Mouse (Mus musculus) limb, embryonic 10.5 days (tissue): ENCODE measurements around the gene Ankrd6. TPM values are rescaled to one million over a fixed set of nuclear protein-coding genes. Genes with fewer than 3 reads are reported as not detected.
A peak's percentile ranks its signal among the peaks of the same experiment; 100 is the strongest.

Experiments used
- DNase-seq: peaks from one replicate; pipeline ENCODE4 v3.0.0-alpha.2; 2017; ENCODE audit warnings: low spot score
- H3K27ac ChIP-seq: fragments of 300-500 bp; sonication (generic); 2 replicates; pipeline ENCODE4 v1.5.1; 2016; ENCODE audit warnings: mild to moderate bottlenecking
- H3K27me3 ChIP-seq: fragments of 300-500 bp; sonication (generic); 2 replicates; pipeline ENCODE4 v1.6.1; 2016; ENCODE audit warnings: low read depth, mild to moderate bottlenecking; ENCODE audit not compliant: poor library complexity, severe bottlenecking
- H3K36me3 ChIP-seq: fragments of 300-500 bp; sonication (generic); 2 replicates; pipeline ENCODE4 v1.6.1; 2016; ENCODE audit warnings: mild to moderate bottlenecking, moderate library complexity
- H3K4me1 ChIP-seq: fragments of 300-500 bp; sonication (generic); 2 replicates; pipeline ENCODE4 v1.6.1; 2016
- H3K4me3 ChIP-seq: fragments of 300-500 bp; sonication (generic); 2 replicates; pipeline ENCODE4 v1.5.1; 2016; ENCODE audit warnings: mild to moderate bottlenecking, moderate library complexity
- H3K9me3 ChIP-seq: fragments of 300-500 bp; sonication (generic); replicated peaks from 2 replicates; pipeline ENCODE4 v1.6.1; 2016; ENCODE audit warnings: mild to moderate bottlenecking
- WGBS: fragments of 180-500 bp; shearing (Covaris S2); methylation state at CpG from one replicate; pipeline ENCODE4 v1.1.7; 2016; 5-methylcytosine and 5-hydroxymethylcytosine counted together
- polyA plus RNA-seq: library from polyadenylated mRNA; unstranded; fragments of >200 nt; fragmentation: Nextera tagmentation; extraction: Ambion mirVana; gene quantifications from 2 replicates; pipeline ENCODE4 v1.2.1, GENCODE M21; 2016

Gene Ankrd6
- 8.4 and 9.6 TPM in 2 replicates for polyA plus RNA-seq

DNA sequence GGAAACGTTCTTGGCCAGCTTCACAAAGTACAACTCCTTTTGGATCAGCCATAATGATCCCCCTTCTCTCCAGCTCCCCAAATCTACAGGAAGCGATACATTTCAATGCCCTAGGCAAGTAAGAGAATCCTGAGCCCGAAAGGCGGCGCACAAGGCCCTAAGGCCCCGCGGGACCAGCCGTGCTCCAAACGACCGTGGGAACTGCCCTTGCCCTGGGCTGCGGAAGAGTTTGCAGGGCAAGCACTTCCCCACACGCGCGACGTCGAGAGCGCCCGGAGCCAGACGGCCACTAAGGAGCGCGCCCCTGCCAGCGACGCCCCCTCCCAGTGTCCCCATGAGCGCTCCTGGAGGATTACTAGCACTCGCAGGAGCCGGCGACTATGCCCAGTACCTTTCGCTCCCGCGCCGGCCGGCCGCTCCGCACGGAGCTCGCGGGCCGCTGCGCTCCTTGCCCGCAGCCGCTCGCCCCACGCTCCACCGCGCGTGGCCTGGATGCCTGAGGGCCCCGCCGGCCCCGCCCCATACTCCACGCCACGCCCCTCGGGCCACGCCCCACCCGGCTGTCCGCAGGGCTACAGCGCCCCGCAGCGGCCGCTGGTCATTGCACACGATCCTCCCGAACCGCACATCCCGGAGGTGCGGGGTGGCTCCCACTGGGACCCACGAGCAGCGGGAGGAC is at the start of gene Ankrd6:
Gene Ankrd6, minus strand, starts transcription at position 486 of the 679 bp plus-strand sequence.
- Histone ChIP-seq H3K4me1 (peaks cover 34% of the 10 kb centered on the region), H3K9me3 (no peaks in the 10 kb centered on the region), H3K27me3 (peaks cover 28% of the 10 kb centered on the region), H3K36me3 (no peaks in the 10 kb centered on the region), H3K27ac (peak within 1 kb of the TSS; percentile 86), H3K4me3 (peak within 1 kb of the TSS; percentile 84)
- DNase-seq: peak; percentile 95
- under 1% methylated on average over 65 of the region's 66 CpGs for WGBS

DNA sequence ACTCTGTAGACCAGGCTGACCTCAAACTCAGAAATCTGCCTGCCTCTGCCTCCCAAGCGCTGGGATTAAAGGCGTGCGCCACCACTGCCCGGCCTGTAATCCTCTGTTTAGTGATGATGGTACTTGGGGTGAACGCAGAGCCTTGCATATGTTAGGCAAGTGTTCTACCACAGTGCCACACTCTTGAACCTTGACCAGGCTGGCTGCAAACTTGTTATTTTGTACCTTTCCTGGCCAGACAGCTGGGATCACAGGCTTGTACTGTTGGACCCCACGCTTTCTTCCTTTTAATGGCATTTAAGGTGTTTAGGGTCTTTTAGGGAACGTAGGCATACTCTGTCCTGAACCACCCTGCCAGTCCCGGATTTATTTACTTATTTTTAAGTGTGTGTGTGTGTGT is 48.4 kb upstream of the Ankrd6 start:
- H3K36me3 ChIP-seq: 0 out of 2 replicates have a peak, but pooled peaks cover 2% of the 10 kb centered on the region
- H3K4me3 ChIP-seq: no peak overlapping the region
- H3K9me3 ChIP-seq: no peaks in the 10 kb centered on the region
- no peaks in the 10 kb centered on the region for H3K4me1 ChIP-seq
- no peak for DNase-seq
- 95% methylated on average over 8 of the region's 8 CpGs for WGBS
- no peak overlapping the region for H3K27ac ChIP-seq
- no peaks in the 10 kb centered on the region for H3K27me3 ChIP-seq

DNA sequence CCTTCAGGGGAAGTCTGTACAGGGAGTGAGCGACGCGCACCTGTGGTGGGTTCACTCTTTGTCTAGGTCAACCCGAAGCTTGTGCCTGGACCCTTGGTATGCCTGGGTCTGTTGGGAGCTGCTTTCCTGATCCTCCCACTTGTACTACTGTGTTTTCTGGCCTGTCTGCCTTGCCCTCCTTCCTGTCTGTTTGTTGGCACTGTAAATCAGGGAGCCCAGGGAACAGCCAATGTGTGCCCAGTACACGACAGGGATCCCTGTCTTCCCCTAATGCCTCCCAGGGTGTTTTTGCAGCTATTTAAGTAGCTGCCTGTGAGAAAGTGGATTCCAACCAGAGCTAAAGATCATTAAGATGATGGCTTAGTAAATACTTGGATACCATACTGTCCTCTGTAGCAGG is 46.9 kb upstream of the Ankrd6 start:
- WGBS: 87% methylated on average over 5 of the region's 5 CpGs
- no peak for DNase-seq
- Histone ChIP-seq H3K36me3 (0 out of 2 replicates have a peak, but pooled peaks cover 2% of the 10 kb centered on the region), H3K4me3 (no peak overlapping the region), H3K27me3 (no peaks in the 10 kb centered on the region), H3K4me1 (no peaks in the 10 kb centered on the region), H3K27ac (no peak overlapping the region), H3K9me3 (no peaks in the 10 kb centered on the region)

DNA sequence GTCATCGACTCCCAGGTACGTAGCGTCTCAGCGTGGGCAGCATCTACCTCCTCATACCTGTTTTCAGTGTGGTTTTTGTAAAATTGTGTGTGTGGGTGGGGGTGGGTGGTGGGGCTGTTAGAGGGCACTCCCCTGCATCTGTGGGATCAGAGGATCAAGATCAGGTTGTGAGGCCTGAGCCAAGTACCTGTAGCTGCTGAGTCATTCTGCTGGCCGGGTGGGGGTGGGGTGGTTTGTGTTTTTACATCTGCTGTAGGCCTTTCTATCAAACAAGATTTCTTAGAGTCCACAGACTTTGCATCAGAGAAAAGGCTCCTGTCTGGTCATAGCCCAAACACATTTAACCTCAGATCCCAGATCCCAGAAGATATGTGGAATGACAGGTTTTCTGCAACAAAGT is 45.4 kb upstream of the Ankrd6 start:
- H3K27me3 ChIP-seq: no peaks in the 10 kb centered on the region
- no peak overlapping the region for H3K4me3 ChIP-seq
- peaks cover 5% of the 10 kb centered on the region; the same call in 1 of the 2 replicates for H3K4me1 ChIP-seq
- H3K9me3 ChIP-seq: no peaks in the 10 kb centered on the region
- 95% methylated on average over 5 of the region's 5 CpGs for WGBS
- no peak overlapping the region for H3K27ac ChIP-seq
- DNase-seq: no peak
- H3K36me3 ChIP-seq: 0 out of 2 replicates have a peak, but pooled peaks cover 2% of the 10 kb centered on the region

DNA sequence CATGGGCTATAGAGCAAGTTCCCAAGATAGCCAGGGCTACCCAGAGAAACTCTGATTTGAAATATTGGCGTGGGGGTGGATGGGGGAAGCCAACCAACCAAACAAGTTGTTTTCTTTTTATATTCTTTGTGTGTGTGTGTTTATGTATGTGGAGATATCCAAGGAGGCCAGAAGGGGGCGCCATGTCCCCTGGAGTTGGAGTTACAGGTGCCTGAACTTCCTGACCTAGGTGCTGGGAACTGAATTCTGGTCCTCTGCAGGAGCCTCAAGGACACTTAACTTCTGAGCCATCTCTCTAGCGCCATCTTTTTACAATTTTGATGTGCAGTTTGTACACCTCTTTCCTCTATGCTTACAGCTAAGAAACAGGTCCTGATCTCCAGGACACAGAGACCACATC is 43.5 kb upstream of the Ankrd6 start:
- H3K27me3 ChIP-seq: peaks cover 3% of the 10 kb centered on the region; the same call in 1 of the 2 replicates
- no peak overlapping the region for H3K27ac ChIP-seq
- peaks cover 5% of the 10 kb centered on the region; the same call in 1 of the 2 replicates for H3K4me1 ChIP-seq
- 71% methylated on average over 3 of the region's 3 CpGs for WGBS
- 0 out of 2 replicates have a peak, but pooled peaks cover 2% of the 10 kb centered on the region for H3K36me3 ChIP-seq
- DNase-seq: no peak
- H3K9me3 ChIP-seq: no peaks in the 10 kb centered on the region
- no peak overlapping the region for H3K4me3 ChIP-seq

DNA sequence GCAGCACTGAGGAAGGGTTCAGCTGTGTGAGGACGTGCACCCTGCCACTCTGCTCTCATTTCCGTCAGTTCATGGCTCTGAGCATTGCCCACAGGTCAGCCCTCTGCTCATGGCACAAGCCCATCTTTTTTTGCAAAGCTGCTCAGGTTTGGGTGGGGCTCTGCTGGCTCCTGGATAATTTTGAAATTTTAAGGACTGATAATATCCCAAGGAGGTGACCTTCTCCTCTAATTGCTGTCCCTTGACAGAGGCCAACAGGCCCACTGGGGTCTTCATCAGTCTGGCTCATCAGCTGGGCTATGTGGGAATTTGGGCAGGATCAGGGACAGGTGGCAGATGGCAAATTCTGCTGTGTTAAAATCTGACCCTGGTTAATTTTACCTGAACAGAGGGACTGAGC is 38.7 kb upstream of the Ankrd6 start:
- H3K9me3 ChIP-seq: no peaks in the 10 kb centered on the region
- no peak for DNase-seq
- H3K4me1 ChIP-seq: peaks cover 24% of the 10 kb centered on the region
- no peak overlapping the region for H3K27ac ChIP-seq
- peaks cover 15% of the 10 kb centered on the region; the same call in 1 of the 2 replicates for H3K27me3 ChIP-seq
- H3K36me3 ChIP-seq: no peaks in the 10 kb centered on the region
- H3K4me3 ChIP-seq: no peak overlapping the region
- 84% methylated on average over 2 of the region's 2 CpGs for WGBS

DNA sequence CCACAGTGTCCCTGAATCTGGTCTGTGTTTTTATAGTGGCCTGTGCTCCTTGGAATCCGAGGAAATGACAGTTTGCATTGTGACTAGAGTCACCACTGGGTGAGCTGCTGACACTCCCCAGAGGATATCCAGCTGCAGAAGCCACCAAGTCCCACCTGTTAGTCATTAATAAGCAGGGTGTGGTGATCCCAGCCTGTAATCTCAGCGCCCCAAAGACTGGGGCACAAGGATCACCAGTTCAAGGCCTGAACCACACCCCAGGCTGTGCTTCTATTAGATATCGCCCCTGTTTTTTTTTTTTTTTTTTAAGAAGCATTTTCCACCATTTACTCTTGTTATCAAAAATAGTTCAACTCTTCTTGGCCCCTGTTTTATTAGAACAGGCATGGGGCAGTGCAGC is 36.4 kb upstream of the Ankrd6 start:
- DNase-seq: no peak
- no peaks in the 10 kb centered on the region for H3K9me3 ChIP-seq
- WGBS: 50% methylated on average over 3 of the region's 3 CpGs
- no peak overlapping the region for H3K4me3 ChIP-seq
- H3K27ac ChIP-seq: no peak overlapping the region
- peaks cover 24% of the 10 kb centered on the region for H3K27me3 ChIP-seq
- peaks cover 38% of the 10 kb centered on the region for H3K4me1 ChIP-seq
- no peaks in the 10 kb centered on the region for H3K36me3 ChIP-seq

DNA sequence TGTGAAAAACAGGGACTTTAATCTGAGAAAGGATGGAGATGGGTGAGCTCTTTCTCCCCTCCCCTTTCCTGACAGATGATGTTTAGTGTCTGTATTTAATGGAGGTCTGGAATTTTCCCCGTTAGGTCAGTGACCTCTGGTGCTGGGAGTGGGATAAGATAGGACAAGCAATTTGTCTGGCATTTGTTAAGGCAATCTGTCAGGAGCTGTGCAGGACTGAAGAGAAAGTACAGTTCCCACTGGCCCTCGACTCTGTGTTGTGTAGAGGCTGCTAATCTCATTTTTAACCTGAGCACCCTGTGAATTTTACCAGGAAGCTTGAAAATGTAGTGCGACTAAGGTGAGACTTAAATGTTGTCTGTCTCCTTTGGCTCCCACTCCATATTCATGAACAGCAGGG is 35.0 kb upstream of the Ankrd6 start:
- peaks cover 42% of the 10 kb centered on the region for H3K4me1 ChIP-seq
- DNase-seq: no peak
- H3K27me3 ChIP-seq: peaks cover 37% of the 10 kb centered on the region
- WGBS: 7% methylated on average over 3 of the region's 3 CpGs
- peak overlapping the region; percentile 92; the same call in 1 of the 2 replicates for H3K4me3 ChIP-seq
- no peaks in the 10 kb centered on the region for H3K9me3 ChIP-seq
- H3K27ac ChIP-seq: no peak overlapping the region
- no peaks in the 10 kb centered on the region for H3K36me3 ChIP-seq

DNA sequence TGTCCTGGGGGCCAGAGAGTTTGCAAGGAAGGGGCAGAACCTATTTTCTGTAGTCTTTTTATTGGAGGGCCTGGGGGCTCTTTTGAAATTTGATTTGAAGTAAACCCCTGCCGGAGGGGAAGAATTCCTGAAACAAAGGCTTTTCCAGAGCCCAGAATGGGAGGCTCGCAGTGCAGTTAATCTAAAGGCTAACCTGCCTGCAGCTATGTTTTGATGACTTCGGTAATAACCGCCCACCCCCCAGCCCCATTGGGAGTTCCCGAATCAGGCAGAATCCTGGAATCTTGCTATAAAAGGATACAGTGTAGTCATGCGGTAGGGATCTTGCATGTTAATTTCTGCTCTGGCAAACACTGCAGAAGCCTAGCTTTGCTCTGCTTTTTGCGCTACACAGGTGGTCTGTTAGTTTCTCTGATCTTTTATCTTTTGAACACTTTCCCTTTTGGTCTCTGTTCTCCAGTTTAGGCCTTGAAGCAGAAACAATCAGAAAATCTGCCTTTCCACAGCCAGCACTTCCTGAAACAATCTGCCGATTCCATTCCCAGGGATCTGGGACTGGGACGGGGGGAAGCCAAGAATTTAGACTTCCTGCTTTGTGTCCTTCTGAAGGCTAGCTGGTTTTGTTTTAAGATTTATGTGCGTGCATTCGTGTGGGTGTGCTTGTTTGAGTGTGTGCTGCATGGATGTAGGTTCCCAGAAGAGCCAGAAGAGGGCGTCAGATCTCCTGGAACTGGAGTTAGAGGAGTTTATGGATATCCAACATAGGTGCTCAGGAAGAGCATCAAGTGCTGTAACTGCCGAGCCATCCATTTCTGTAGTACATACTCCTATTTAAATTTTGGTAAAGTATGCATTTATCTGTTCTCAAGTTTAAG is 34.4 kb upstream of the Ankrd6 start:
- WGBS: 10% methylated on average over 13 of the region's 13 CpGs
- H3K4me3 ChIP-seq: peak overlapping the region; percentile 92
- peak; percentile 51 for DNase-seq
- peak overlapping the region; percentile 97 for H3K27ac ChIP-seq
- H3K4me1 ChIP-seq: peaks cover 42% of the 10 kb centered on the region
- H3K9me3 ChIP-seq: no peaks in the 10 kb centered on the region
- H3K36me3 ChIP-seq: no peaks in the 10 kb centered on the region
- peaks cover 44% of the 10 kb centered on the region for H3K27me3 ChIP-seq

DNA sequence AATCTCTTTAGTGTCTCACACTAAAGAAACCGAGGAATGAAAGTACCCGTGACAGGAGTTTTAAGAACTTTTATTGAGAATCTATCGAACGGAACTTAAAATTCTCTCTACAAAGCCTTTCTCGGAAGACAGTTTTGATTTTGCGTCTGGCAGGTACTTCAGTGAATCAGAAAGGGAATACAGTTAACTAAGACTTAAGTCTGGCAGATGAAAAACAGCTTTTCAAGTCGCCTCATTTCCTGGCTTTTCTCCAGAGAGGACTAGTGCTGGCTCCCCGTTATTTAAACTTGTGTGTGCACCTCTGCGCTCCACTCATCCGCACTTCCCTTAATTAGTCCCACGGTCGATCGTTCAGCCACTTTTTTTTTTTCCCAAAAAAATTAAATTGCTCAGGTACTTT is 33.6 kb upstream of the Ankrd6 start:
- H3K9me3 ChIP-seq: no peaks in the 10 kb centered on the region
- H3K36me3 ChIP-seq: no peaks in the 10 kb centered on the region
- peaks cover 45% of the 10 kb centered on the region for H3K27me3 ChIP-seq
- peak; percentile 39 for DNase-seq
- H3K27ac ChIP-seq: peak overlapping the region; percentile 97
- peaks cover 42% of the 10 kb centered on the region for H3K4me1 ChIP-seq
- H3K4me3 ChIP-seq: peak overlapping the region; percentile 92
- WGBS: under 1% methylated on average over 13 of the region's 13 CpGs

DNA sequence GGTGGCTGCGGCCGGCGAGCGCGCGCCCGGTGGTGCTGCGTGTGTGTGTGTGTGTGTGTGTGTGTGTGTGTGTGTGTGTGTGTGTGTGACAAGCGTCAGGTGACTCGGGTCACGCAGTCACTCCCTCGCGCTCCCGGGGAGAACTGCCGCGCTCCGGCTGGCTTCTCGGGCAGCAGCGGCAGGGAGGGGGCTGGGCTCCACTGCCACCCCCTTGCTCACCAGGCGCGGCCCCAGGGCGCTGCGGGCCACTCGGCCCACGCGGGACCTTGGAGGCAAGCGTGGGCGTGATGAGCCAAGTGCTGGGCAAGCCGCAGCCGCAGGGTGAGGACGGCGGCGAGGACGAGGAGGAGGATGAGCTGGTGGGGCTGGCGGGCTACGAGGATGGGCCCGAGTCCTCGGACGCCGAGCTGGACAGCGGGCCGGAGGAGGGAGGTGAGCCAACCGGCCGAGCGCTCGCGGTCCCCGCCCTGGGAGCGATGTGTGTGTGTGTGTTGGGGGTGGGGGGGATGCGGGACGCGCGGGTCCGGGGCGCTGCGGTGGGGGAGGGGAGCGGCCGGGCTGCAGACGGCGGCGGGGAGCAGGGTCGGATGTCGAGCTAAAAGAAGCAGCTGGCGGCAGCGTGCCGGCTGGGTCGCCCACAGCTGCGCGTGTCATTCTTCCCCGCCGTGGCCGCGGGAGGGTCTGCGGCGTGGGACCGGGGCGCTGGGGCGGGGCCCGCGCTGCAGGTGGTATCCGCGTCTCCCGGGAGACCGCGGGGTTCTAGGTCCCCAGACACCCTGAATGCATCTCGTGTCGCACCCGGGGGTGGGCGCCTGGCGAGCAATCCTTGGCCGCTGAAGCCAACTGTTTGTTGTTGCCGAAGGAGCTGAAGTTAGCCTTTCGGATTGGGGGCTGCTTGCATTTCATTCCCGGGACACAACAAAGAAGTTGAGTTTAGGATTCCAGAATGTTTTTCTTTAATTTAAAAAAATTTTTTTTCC is 32.8 kb upstream of the Ankrd6 start:
- WGBS: under 1% methylated on average over 78 of the region's 94 CpGs
- H3K4me1 ChIP-seq: peaks cover 42% of the 10 kb centered on the region
- H3K36me3 ChIP-seq: no peaks in the 10 kb centered on the region
- H3K9me3 ChIP-seq: no peaks in the 10 kb centered on the region
- peak overlapping the region; percentile 92 for H3K4me3 ChIP-seq
- peak; percentile 78 for DNase-seq
- H3K27me3 ChIP-seq: peaks cover 43% of the 10 kb centered on the region
- H3K27ac ChIP-seq: peak overlapping the region; percentile 97

DNA sequence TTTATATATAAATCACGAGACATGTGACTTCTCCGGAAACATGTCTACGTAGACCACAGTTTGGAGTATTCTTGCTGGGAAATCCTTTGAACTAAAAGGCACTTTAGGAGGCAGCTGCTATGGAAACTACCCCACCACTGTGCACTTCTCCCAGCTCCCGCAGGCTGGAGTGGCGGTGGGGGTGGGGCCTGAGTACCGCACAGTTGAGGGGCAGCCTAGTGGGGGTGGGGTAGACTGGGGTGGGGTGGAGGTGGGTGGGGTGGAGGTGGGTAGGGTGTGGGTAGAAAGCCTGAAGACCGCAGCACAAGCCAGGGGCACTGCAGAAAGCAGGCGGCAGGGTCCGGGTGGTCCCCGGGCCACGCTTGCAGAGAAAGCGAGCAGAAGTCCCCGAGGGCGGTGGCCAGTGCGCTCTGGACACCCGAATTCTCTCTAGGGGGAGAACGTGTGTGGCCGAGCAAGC is 32.1 kb upstream of the Ankrd6 start, which contains the start of gene Rragd:
Gene Rragd, plus strand, starts transcription at position 322 of the 460 bp plus-strand sequence.
- Histone ChIP-seq H3K4me1 (peaks cover 42% of the 10 kb centered on the region), H3K27me3 (peaks cover 42% of the 10 kb centered on the region), H3K4me3 (peak within 1 kb of the TSS; percentile 92), H3K27ac (peak within 1 kb of the TSS; percentile 97), H3K9me3 (no peaks in the 10 kb centered on the region), H3K36me3 (no peaks in the 10 kb centered on the region)
- WGBS: under 1% methylated on average over 18 of the region's 18 CpGs
- DNase-seq: peak; percentile 77
